8 mouse cellular contexts compared by ENCODE assay signal in the genomic region with DNA sequence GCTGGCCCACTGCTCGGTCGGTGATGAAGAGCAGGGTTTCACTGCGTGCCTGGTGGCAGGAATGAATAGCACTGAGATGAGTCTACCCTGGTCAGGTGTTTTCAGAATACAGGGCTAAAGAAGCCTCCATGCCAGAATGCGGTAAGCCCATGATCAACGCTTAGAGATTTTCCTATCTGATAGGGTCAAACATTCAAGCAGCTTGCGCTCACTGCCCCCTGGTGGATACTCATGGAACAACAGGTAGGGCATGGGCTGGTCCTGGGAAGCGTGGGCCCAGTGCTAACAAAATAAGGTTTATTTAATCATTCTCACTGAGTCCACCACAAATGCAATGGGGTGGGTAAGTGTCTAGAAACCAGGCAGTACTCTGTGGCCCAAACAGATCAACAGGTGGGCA. TPM values are rescaled to one million over a fixed set of nuclear protein-coding genes. Genes with fewer than 3 reads are reported as not detected.
DNase-seq lines count a peak whose midpoint lies in the region; ATAC-seq lines count a peak whose summit lies in the region.

No protein-coding gene starts in this region.

- H3K27ac ChIP-seq in intestine, embryonic 15.5 days, result no peak overlapping the region
- H3K27ac ChIP-seq in midbrain, embryonic 13.5 days, result no peak overlapping the region

- no peaks in the 10 kb centered on the region for H3K27me3 ChIP-seq in intestine, embryonic 15.5 days (replicated peaks)
- H3K27me3 ChIP-seq in midbrain, embryonic 13.5 days, result no peaks in the 10 kb centered on the region

- no peak overlapping the region for H3K4me3 ChIP-seq in intestine, embryonic 15.5 days (replicated peaks)
- H3K4me3 ChIP-seq in midbrain, embryonic 13.5 days (replicated peaks), result no peak overlapping the region

- no peaks in the 10 kb centered on the region for H3K9me3 ChIP-seq in intestine, embryonic 15.5 days
- no peaks in the 10 kb centered on the region for H3K9me3 ChIP-seq in midbrain, embryonic 13.5 days

- no peaks in the 10 kb centered on the region for H3K4me1 ChIP-seq in intestine, embryonic 15.5 days (replicated peaks)
- peaks cover 12% of the 10 kb centered on the region; the same call in 1 of the 2 replicates for H3K4me1 ChIP-seq in midbrain, embryonic 13.5 days (replicated peaks)

- H3K4me2 ChIP-seq in intestine, embryonic 15.5 days (replicated peaks), result no peak overlapping the region
- no peak overlapping the region for H3K4me2 ChIP-seq in midbrain, embryonic 13.5 days (replicated peaks)

- H3K36me3 ChIP-seq in intestine, embryonic 15.5 days, result no peaks in the 10 kb centered on the region
- no peaks in the 10 kb centered on the region for H3K36me3 ChIP-seq in midbrain, embryonic 13.5 days

- peak; percentile 54 for ATAC-seq in intestine, embryonic 15.5 days
- ATAC-seq in midbrain, embryonic 13.5 days, result peak; percentile 35

- WGBS in intestine, embryonic 15.5 days, result 26% methylated on average over 7 of the region's 7 CpGs
- WGBS in midbrain, embryonic 13.5 days, result 35% methylated on average over 7 of the region's 7 CpGs

- no peak overlapping the region for H3K9ac ChIP-seq in intestine, embryonic 15.5 days
- no peak overlapping the region for H3K9ac ChIP-seq in midbrain, embryonic 13.5 days (replicated peaks)

- intact Hi-C loops in heart, postnatal 25 days (cut with DNase I), result loop anchor here (1.0 to 10.0 kb wide), 3 partner anchors 40 to 962 kb away; no protein-coding TSS in a partner anchor
- intact Hi-C loops in left cerebral cortex, postnatal 10 days (cut with DNase I), result loop anchor here (2.0 to 10.0 kb wide), 5 partner anchors 40 to 235 kb away; a partner anchor contains a TSS

- peak; percentile 96 for DNase-seq in heart, adult 11 months
- no peak for DNase-seq in heart, postnatal 25 days (ENCODE audit: low spot score)
- DNase-seq in cerebellum, adult 9-10 months, result peak; percentile 79
- peak; percentile 69 to 71 for DNase-seq in frontal cortex, postnatal 25 days (ENCODE audit: low spot score in 2 of 2)
- peak; percentile 46 to 74 for DNase-seq in left cerebral cortex, postnatal 10 days (ENCODE audit: extremely low spot score in 1 of 2, low spot score in 2 of 2)
- peak; percentile 66 to 81 for DNase-seq in spleen, postnatal 10 days (ENCODE audit: low spot score in 2 of 2)

RNA-seq across cellular contexts. Expression of a gene that starts 18.6 kb away (rescaled TPM):
- 1 to 10 TPM; 6.7 to 6.9 TPM for total RNA-seq in heart, postnatal 25 days (2021)
- 6.3 and 6.6 TPM in 2 replicates for polyA plus RNA-seq in intestine, embryonic 15.5 days (2015; fragmentation: Nextera tagmentation; extraction: Ambion mirVana)
- total RNA-seq in left cerebral cortex, postnatal 10 days (2021), result 1 to 10 TPM; 5.3 to 6.5 TPM
- 3.6 and 3.9 TPM in 2 replicates for polyA plus RNA-seq in midbrain, embryonic 13.5 days (2015; fragmentation: Nextera tagmentation; extraction: Ambion mirVana)

RNA-seq across cellular contexts. Expression of a gene that starts 35.9 kb away (rescaled TPM):
- 1 to 10 TPM; 2.3 to 3.5 TPM for total RNA-seq in heart, postnatal 25 days (2021)
- 15.9 and 16.6 TPM in 2 replicates for polyA plus RNA-seq in intestine, embryonic 15.5 days (2015; fragmentation: Nextera tagmentation; extraction: Ambion mirVana)
- total RNA-seq in left cerebral cortex, postnatal 10 days (2021), result 1 to 10 TPM; 4.4 to 5.2 TPM
- 20.9 and 24.2 TPM in 2 replicates for polyA plus RNA-seq in midbrain, embryonic 13.5 days (2015; fragmentation: Nextera tagmentation; extraction: Ambion mirVana)

RNA-seq across cellular contexts. Expression of a gene that starts 59.1 kb away (rescaled TPM):
- total RNA-seq in heart, postnatal 25 days (2021), result 10 to 100 TPM; 26.2 to 27.0 TPM
- polyA plus RNA-seq in intestine, embryonic 15.5 days (2015; fragmentation: Nextera tagmentation; extraction: Ambion mirVana), result 44.1 and 48.0 TPM in 2 replicates
- 10 to 100 TPM; 42.2 to 48.7 TPM for total RNA-seq in left cerebral cortex, postnatal 10 days (2021)
- 73.6 and 75.6 TPM in 2 replicates for polyA plus RNA-seq in midbrain, embryonic 13.5 days (2015; fragmentation: Nextera tagmentation; extraction: Ambion mirVana)
